Mouse (Mus musculus): ENCODE measurements around the gene Cdc7.

Cdc7 gene

DNA sequence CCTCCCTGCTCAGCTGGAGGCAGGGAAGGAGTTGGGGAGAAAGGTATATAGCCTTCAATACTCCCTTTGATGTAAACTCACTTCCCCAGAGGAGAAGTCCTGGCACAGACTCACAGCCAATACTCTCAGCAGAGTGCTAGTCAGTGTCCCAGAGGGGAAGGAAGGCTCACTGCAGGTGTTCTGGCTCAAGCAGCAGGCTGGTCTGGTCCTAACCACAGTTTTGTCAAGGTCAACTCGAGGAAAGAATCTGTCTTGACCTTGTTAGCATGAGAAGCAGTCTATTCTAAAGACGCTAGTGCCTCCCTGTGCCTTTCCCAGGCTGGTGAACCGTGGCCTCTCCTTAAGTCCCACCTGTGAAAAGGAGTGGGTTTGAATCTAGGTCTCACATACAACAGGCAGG lies 30.6 kb downstream of the Cdc7 start:
- DNase-seq: no peak

DNA sequence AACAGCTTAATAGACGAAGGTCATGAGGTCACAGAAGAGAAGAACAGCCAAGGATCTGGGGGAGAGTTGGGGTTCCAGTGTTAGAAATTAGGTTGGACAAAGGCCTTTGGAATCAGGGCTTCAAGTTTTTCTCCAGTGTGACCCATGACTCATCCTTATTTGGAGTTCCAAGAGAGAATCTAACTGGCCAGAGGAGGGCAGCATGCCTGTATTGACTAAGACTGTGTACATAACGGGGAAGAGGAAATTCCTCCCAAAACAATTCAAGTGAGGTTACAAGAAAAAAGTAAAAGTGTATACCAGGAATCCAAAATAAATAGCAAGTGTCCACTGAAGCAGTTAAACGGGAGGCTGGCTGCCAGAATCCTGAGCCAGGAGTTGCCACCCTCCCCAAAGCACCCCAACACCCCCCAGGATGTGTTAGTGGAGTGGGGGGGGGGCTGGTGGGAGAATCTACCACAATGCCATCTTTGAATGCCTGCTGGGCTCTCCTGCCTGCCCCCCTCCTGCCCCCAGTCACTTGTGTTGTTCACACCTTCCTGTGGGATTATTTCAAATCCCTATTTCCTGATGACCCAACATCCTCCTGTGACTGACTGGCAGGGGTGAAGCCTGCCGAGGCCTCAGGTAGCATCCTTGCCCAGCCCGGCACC lies 31.9 kb downstream of the Cdc7 start:
- peak; percentile 91 for DNase-seq

DNA sequence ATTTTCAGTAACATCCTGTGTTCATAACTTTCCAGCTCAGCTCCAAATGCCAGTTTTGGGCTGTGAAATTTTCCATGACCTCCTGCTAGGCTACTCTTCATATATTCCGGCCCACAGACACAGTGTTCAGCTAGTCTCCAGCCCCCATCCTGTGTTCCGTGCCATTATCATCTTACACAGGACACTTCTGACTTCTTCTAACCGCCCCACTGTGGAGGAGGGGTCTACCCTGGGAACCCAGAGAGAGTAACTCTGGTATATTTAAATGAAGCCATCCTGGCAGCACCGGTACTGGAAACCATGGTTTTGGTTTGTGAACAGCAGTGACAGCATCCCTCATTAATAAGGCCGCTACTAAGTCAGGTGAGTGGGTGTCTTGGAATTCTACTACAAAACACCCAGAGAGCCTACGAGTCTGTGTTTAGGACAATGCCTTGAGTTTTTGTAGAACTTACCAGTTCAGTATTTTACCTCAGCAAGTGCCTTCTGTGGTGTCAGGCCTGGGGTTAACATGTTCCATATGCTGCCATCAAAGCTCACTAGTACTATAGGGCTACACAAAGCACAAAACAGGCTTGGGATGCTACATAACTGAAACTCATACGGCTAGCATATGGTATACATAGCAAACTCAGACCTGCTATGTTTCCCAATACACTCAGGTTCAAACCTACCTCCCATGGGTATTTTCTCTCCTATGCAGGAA lies 32.6 kb downstream of the Cdc7 start:
- DNase-seq: no peak

DNA sequence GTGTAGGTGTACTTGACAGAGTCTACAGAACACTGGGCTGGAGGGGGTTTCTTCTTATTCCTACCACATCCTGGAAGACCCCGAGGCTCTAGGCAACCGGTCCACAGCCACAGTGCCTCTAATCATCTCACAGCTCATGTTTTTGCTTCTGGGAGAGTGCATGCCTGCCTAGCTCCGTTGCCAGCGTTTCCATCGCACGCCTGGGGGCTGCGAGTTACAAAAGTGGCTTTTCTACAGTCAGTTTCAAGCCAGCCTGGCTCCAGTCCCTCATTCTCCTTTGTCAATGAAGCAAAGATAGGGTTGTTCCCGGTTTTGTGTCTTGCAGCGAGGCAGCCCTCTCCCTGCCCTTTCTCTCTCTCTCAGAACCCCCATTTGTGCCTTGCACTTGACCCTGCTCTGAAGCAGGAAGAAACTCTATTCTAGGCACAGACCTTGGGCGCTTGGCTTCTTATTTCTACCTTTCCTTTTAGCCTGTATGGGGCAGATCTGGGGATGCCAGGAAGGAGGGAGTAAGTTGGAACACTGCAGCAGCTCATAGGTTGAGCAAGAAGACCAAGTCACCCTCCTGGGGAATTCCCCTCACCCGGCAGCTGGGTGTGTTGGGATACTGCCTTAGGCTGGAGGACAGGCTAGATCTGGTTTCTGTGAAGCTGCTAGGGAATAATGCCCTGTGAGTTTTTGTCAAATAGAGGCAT lies 37.4 kb downstream of the Cdc7 start:
- DNase-seq: peak; percentile 23

DNA sequence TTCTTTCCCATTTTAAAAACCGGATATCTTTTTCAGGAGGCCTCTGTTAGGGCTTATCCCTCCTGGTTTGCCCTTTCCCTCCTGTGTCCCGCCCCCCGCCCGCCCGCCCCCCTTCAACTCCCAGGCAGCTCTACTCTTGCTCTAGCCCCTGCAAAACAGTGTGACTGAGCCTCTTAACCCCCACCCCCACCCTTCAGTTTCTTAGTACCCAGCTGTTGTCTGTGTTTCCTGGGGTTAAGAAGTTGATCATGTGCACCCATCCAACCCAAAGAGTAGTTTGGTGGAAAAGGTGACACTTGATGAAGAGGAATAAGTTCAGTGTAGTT lies 37.9 kb downstream of the Cdc7 start:
- DNase-seq: no peak

DNA sequence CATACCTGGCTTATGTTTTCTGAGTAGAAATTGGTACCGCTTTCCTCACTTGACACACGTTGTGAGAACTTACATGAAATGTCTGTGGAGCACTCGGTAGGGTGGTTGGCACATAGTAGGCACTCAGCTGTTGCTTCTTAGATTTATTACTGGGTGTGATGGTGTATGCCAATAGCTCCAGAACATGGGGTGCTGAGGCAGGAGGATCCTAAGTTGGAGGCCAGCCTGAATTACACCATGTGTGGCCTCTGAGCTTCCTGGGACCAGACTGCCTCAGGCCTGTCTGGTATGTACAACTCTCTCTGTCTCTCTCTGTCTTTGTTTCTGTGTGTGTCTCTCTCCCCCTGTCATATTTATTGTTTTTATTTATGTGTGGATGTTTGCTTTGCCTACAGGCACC lies 45.6 kb downstream of the Cdc7 start:
- DNase-seq: no peak

DNA sequence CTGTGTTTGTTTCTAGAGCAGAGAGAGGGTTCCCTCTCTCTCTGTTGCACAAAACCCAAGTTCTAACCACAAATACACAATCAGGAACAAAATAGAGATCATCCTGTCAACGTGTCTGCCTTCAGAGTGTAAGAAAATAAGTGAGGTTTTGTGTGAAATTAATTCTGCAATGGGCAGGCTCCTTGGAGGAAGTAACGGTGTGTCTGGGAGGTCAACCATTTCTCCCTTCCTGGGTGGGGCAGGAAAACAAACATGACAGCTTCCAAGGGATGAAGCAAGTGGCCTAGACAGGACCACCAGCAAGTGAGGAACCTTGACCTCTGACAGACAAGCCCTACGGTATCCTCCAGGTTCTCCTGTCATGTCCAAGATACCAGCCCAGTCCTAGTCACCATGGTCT lies 46.2 kb downstream of the Cdc7 start:
- no peak for DNase-seq

DNA sequence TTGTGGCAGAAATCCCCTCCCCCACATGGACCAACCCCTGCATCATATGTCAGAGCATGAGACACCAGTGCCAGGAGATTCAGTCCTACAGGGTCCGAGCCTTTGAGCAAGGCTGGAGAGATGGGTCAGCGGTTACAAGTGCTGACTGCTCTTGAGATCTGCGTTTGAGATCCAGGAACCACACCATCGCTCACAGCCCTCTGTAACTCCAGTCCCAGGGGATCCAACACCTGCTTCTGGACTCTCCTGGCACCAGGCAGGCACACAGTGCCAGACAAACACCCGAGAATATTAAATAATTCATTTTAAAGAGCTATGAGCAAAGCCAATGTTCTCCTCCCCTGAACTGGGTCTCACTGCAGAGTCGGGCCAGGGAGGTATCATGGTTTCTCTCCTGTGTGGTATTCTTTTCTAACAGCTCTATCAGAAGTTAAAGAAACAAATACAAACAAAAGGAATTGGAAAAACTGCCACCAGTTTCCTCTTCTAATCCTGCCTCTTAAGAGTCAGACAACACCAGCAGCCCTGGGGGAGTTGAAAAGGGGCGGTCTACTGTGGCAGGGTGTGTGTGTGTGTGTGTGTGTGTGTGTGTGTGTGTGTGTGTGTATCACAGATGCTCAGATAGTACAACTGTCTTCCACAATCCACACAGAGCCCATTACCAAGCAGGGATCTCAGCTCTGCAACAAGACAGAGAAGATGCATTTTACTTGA lies 47.4 kb downstream of the Cdc7 start:
- no peak for DNase-seq

DNA sequence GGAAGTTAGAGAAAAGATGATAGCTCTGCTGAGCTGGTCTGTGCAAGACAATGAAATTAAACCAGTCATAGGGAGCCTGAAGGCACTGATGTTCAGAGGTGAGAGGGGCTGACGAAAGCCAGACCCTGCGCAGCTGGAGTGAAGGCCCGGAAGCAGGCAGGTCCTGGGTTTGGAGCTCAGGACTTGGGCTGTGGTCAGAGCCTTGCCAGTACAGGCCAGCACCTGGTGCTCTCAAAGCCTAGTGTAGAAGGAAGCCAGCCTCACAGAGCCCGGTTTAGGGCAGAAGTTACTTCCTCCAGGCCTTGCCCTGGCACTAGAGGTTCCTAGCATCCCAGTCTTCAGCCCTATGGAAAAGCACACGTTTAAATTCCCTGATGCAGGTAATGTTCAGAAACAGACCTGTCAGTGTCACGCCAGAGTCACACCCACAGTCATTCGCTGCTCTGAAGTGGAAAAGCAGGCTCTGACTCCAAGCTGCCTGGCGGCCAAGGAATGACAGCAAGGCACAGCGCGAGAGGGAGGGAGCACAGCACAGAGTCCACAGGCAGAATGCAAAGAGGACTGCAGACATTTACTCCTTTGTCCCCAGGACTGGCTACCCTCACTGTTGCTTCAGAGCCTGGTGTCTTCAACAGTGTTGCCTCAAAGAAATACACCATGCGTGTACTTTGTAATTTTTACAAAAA lies 48.1 kb downstream of the Cdc7 start:
- no peak for DNase-seq

DNA sequence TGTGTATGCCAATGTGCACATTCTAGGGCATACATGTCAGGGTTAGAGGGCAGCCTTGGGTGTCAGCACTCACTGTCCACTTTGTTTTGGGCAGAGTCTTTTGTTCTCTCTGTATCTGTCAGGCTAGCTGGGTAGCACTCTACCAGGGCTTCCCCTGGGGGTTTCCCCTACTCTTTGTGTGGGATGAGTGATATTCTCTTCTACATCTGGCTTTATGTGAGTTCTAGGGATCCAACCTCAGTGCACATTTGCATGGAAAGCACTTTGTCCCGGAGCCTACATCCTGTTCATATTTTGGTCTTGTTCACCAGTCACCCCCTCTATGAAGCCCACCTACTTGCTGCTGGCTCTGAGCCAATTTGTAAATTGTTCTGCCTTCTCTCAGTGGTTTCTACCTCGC lies 49.3 kb downstream of the Cdc7 start:
- no peak for DNase-seq

DNA sequence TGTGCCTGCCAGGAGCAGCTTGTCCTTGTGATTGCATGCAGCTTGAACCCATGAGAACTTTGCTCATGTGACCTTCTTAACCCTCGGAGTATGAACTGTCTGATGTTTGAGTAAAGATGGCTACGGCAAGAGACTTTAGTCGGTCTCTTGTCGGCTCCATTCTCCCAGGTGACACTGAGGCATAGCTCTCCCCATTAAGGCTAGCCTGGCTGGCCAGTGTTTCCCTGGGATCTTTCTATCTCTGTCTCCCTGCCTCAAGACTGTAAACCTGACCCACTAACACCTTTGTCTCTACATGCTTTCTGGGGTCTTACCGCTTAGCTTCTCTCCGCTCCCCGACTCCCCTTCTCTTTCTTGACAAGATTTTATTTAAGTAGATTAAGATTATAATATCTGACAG lies 50.0 kb downstream of the Cdc7 start:
- DNase-seq: no peak

DNA sequence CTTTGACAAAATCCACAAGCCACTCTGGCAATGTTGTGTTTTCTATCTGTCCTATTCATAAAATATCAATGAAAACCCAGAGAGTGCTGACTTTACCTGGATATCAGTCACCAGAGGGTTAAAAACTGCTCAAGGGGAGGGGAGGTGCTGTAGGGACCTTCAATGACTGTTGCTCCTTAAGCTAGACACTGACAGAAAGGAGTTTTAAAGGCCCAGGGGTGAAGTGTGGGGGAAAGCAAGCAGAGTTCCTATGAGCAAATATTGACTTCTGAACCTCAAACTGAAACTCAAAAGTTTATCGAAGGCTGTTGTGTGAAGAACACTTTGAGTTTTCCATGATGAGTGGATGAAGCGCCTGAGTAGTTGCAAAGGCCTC lies 50.9 kb downstream of the Cdc7 start:
- no peak for DNase-seq

DNA sequence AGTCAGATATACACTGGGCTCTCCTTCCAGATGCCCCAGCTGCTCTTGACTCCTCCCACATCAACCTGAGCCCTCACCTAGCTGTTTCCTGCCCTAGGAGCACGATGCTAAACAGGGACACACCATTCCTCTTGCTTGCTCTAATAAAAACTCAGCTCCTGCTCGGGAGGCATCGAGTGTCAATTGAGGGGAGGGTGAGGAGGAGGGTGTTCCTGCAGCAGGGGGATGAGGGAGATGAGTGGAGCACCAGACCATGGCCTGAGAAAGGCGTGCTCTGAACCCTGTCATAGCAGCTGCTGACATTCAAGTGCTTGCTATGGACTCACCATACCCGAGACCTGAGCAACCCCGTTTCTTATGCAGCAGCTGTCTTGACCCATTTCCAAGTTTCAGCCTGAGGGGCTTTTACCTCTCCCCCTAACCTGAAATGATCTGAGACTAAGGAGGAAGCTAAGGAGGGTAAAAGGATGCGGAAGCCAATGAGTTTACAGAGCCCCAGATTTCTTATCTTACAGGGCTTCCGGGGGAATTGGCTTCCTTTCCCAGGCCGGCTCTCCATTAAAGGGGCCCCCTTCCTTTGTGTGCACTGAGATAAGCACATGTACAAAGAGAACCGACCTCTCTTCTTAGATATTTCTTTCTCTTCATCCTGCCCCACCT lies 51.4 kb downstream of the Cdc7 start:
- no peak for DNase-seq

DNA sequence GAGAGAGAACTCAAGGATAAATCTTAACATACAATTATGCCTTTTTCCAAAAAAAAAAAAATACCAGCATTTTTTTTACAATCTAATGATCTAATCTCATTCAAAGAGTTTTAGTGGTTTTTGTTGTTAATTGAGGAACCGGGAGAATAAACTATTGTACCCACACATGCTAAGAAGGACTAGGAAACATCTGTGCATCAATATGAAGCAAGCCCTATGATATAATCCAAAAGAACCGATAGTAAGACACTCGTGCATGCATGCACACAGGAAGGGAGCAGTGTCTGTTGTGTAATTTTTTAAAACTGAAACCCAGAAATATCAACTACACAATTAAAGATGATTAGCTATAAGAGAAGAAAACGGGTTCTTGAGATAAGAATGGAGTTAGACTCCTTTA lies 52.4 kb downstream of the Cdc7 start:
- no peak for DNase-seq

DNA sequence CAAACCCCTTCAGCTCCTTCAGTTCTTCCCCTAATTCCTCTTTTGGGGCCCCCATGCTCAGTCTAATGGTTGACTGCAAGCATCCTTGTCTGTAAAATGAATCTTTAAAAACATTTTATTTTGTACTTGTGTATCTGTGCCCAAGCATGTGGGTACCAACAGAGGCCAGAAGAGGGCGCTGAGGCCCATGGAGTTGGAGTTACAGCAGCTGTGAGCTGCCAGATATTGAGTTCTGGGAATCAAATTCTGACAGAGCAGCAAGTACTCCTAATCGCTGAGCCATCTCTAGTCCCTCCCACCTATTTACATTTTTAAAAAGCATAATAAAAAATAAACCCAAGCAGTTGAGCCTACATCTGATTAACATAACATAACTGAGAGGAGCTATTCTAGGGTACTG lies 53.4 kb downstream of the Cdc7 start:
- DNase-seq: no peak

DNA sequence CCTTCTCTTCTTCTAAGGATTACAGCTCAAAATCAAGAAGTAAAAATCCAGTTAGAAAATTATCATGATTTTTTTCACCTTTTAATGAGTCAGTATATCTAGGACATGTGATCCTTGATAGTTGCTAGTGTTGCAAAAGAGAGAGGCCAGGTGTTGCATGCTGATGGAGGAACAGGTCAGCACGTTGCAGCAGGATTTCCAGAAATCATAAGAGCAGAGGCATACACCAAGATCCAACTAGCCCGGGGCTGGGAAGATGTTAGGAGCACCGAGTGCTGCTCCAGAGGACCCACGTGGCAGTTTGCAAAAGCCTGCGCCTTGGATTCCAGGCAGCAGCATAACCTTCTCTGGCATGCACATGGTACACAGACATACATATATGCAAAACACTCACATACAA lies 54.9 kb downstream of the Cdc7 start:
- DNase-seq: no peak

DNA sequence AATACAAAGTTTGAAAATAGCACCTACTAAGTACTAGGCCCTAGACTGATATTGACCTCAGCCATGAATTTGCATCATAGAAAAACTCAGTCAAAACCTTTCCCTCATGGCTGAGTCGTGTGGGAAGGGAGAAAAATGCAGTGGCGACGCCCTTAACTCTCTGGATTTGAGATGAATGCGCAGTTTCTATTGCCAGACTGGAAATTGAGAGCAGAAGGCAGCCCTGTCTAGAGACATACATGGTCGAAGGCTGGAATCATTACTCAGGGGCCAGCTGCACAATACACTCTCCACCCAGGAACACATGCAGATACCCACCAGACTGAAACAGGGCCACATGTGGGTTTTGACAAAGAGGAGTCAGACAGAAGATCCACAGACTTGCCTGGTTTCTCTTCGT lies 55.8 kb downstream of the Cdc7 start:
- no peak for DNase-seq

DNA sequence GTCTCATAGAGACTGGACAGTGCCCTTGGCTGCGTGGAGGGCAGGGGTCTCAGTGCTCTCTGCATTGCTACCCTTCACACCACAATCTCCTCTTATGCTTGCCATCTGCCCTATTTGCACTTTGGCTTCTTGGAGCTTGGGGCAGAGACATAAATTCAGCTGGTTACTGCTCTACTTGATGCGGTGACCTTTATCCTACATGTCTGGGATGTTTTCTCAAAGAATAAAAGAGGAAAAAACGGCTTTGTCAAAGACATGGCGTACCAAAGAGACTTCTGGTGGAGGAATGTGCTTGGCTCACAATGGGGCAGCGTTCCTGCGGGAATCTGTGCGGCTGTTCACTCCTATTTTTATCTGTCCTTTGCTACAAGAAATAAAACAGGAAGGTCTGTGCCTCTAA lies 56.2 kb downstream of the Cdc7 start:
- no peak for DNase-seq

DNA sequence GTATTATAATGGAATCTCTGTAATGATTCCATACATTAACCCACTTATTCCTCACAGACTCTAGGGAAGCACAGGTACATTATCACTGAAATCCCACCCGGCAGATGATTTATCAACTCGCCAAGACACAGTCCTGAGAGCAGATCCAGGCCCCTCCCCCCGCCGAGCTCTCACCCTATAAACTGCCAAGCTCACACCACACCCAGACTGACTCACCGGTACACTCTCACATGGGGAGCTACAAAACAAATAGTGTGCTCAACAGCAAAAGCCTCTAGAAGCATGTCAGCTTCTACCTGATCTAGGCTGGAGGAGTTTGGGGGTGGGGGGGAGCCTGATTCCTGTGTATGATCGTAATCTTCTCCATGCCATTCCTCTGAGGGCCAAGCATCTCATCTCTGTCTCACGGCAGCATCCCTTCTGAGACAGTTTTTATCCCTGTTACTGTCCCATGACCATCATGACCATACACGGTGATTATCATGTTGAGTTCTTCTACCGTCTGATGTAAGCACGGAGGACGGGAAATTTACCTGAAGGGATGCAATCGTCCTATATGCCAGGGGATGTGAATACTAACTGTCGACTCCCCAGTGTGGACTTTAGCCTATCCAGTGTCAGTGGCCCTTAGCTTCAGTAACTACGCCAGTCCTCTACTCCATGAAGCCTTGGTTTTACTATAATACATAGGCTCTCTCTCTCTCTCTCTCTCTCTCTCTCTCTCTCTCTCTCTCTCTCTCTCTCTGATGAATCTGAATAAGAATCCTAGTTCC lies 57.4 kb downstream of the Cdc7 start:
- no peak for DNase-seq

DNA sequence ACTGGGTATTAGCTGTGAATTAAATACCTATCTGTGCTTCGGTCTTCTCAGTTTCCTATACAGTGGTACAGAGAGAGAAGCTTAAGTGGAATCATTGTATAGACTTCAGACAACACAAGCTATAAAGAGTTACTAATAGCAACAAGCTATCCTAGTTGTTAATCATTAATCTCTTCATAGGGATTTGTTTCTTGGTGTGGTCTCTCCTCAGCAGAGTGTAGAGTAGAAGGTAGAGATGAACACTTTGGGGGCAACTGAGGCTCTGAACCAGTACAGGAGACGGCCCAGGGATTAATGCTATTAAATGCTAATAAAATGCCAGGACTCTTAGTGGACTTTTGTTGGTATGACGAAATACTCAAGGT lies 57.9 kb downstream of the Cdc7 start:
- DNase-seq: no peak

DNA sequence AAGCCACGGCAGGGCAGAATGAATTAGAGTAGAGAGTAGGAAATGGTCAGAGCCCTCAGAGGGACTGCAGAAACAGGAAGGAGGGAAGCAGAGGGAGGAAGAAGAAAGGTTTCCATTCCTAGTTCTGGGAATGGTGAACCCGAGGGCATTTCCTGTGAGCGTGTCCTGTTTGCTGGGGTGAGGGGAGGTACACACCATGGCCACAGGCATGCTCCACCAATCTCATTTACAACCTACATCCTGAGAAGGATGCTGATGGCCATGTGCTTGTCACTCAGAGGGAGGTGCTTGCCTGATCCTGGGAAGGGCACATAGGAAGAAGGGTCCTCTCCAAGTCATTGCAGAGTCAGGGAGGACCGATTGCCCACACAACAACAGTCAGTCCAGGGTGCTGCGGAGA lies 59.8 kb downstream of the Cdc7 start:
- DNase-seq: no peak

DNA sequence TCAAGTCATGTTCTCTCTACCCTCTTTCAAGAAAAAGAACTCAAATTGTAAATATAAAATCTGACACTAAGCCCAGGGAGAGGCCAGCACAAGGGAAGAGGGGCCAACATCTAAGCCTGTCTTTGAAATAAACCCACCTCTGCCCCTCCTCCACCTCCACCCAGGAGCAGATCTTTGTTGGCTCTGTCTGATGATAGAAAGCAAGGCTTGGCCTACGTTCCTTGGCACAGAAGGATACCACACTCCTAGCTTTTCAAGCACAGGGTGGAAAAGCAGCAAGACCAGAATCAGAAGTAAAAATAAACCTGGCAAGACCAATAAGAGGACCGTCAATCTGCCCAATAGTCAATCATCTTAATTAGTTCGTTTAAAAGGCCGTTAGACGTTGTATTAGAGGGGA lies 61.2 kb downstream of the Cdc7 start:
- no peak for DNase-seq
